Mouse (Mus musculus): ENCODE results near the gene Nckap5l.

The Nckap5l gene

GRCm38 (mm10) chr15:99430394-99430793 lies 27.2 kb downstream of the Nckap5l start:
- no peak for DNase-seq

GRCm38 (mm10) chr15:99423884-99424283 lies 33.7 kb downstream of the Nckap5l start:
- DNase-seq = no peak

- DNase-seq = no peak
These were observed 34.4 kb downstream of the Nckap5l start for GRCm38 (mm10) chr15:99423131-99423530.

- DNase-seq = no peak
These were observed 35.0 kb downstream of the Nckap5l start for GRCm38 (mm10) chr15:99422551-99422950.

GRCm38 (mm10) chr15:99421676-99422075 lies 35.9 kb downstream of the Nckap5l start:
- no peak for DNase-seq

GRCm38 (mm10) chr15:99421152-99421551 lies 36.4 kb downstream of the Nckap5l start:
- DNase-seq = peak; percentile 71

- peak; percentile 54 for DNase-seq
These were observed 37.0 kb downstream of the Nckap5l start for GRCm38 (mm10) chr15:99420521-99421014.

- DNase-seq = no peak
These were observed 37.4 kb downstream of the Nckap5l start for GRCm38 (mm10) chr15:99420101-99420500.

- DNase-seq = no peak
These were observed 39.8 kb downstream of the Nckap5l start for GRCm38 (mm10) chr15:99417692-99418271.

GRCm38 (mm10) chr15:99416957-99417356 lies 40.6 kb downstream of the Nckap5l start:
- no peak for DNase-seq

GRCm38 (mm10) chr15:99416348-99416882 lies 41.1 kb downstream of the Nckap5l start:
- DNase-seq = peak; percentile 80

GRCm38 (mm10) chr15:99415793-99416192 lies 41.8 kb downstream of the Nckap5l start:
- DNase-seq = peak; percentile 62

- DNase-seq = no peak
These were observed 45.8 kb downstream of the Nckap5l start for GRCm38 (mm10) chr15:99411747-99412146.

GRCm38 (mm10) chr15:99408845-99409244 lies 48.7 kb downstream of the Nckap5l start:
- no peak for DNase-seq

- no peak for DNase-seq
These were observed 50.5 kb downstream of the Nckap5l start for GRCm38 (mm10) chr15:99406986-99407570.

- DNase-seq = no peak
These were observed 52.4 kb downstream of the Nckap5l start for GRCm38 (mm10) chr15:99405150-99405549.

- no peak for DNase-seq
These were observed 54.2 kb downstream of the Nckap5l start for GRCm38 (mm10) chr15:99403159-99403889.

GRCm38 (mm10) chr15:99400602-99401001 lies 56.9 kb downstream of the Nckap5l start:
- DNase-seq = no peak

- DNase-seq = no peak
These were observed 57.9 kb downstream of the Nckap5l start for GRCm38 (mm10) chr15:99399503-99400245.

- no peak for DNase-seq
These were observed 59.9 kb downstream of the Nckap5l start for GRCm38 (mm10) chr15:99397622-99398021.

- no peak for DNase-seq
These were observed 60.7 kb downstream of the Nckap5l start for GRCm38 (mm10) chr15:99396875-99397274.

- no peak for DNase-seq
These were observed 61.1 kb downstream of the Nckap5l start for GRCm38 (mm10) chr15:99396462-99396861.

Measured in liver (tissue).